Mouse (Mus musculus): ENCODE results near the gene Gm44. TPM values are rescaled to one million over a fixed set of nuclear protein-coding genes. Genes with fewer than 3 reads are reported as not detected.
"Not testable (repeated sequence)": the region's sequence is repeated elsewhere in the genome, so short reads cannot be mapped to it uniquely, and the experiment has no call there.

Gm44 gene
- polyA plus RNA-seq (2015; fragmentation: Nextera tagmentation; extraction: Ambion mirVana), result not detected in 2 replicates

- 83% methylated on average over 4 of the region's 4 CpGs for WGBS
- Histone ChIP-seq H3K4me2 (no peak within 1 kb of the TSS), H3K9ac (no peak within 1 kb of the TSS), H3K27ac (no peak within 1 kb of the TSS), H3K4me1 (no peaks in the 10 kb centered on the region), H3K9me3 (no peaks in the 10 kb centered on the region), H3K27me3 (no peaks in the 10 kb centered on the region), H3K36me3 (no peaks in the 10 kb centered on the region), H3K4me3 (no peak within 1 kb of the TSS)
- no peak for ATAC-seq (ENCODE audit: insufficient number of reproducible peaks, low FRiP score, low TSS enrichment, low read depth)
Observed at GRCm38 (mm10) chrX:90891842-90892241, at the start of gene Gm44. TSS of gene Gm44 (plus strand) at chrX:90892142.

- H3K4me3 ChIP-seq, result no peak overlapping the region
- no peak overlapping the region for H3K27ac ChIP-seq
- no peak overlapping the region for H3K9ac ChIP-seq
- WGBS, result 67% methylated on average over 1 of the region's 1 CpGs
- H3K4me2 ChIP-seq, result no peak overlapping the region
- no peak for ATAC-seq (ENCODE audit: insufficient number of reproducible peaks, low FRiP score, low TSS enrichment, low read depth)
- H3K36me3 ChIP-seq, result no peaks in the 10 kb centered on the region
- H3K9me3 ChIP-seq, result no peaks in the 10 kb centered on the region
- H3K4me1 ChIP-seq, result no peaks in the 10 kb centered on the region
- H3K27me3 ChIP-seq, result no peaks in the 10 kb centered on the region
Observed at GRCm38 (mm10) chrX:90927989-90928388, 36.0 kb downstream of the Gm44 start.

GRCm38 (mm10) chrX:90938211-90938610 is 46.3 kb downstream of the Gm44 start:
- not testable (repeated sequence) for H3K9me3 ChIP-seq; H3K27ac ChIP-seq; H3K4me1 ChIP-seq; H3K27me3 ChIP-seq; ATAC-seq (ENCODE audit: insufficient number of reproducible peaks, low FRiP score, low TSS enrichment, low read depth); H3K4me2 ChIP-seq; H3K9ac ChIP-seq; H3K36me3 ChIP-seq; H3K4me3 ChIP-seq
- 71% methylated on average over 2 of the region's 2 CpGs for WGBS

Data from limb, embryonic 15.5 days (tissue).